Mouse (Mus musculus): ENCODE data around the gene Nmrk2.
"Not testable (repeated sequence)": the region's sequence is repeated elsewhere in the genome, so short reads cannot be mapped to it uniquely, and the experiment has no call there.

Gene Nmrk2

GRCm38 (mm10) chr10:81184765-81185164 is 17.1 kb downstream of the Nmrk2 start:
- no peak for DNase-seq (ENCODE audit: low spot score in 2 of 2)

- no peak for DNase-seq (ENCODE audit: low spot score in 2 of 2)
Measured at GRCm38 (mm10) chr10:81183805-81184204, 18.0 kb downstream of the Nmrk2 start, which contains the start of gene 4930442H23Rik. Gene 4930442H23Rik, minus strand, starts transcription at chr10:81183849.

GRCm38 (mm10) chr10:81182336-81183333 is 19.2 kb downstream of the Nmrk2 start, which contains the start of gene Dapk3:
Gene Dapk3, plus strand, starts transcription at chr10:81183005.
- peak; percentile 97 for DNase-seq (ENCODE audit: low spot score in 2 of 2)

GRCm38 (mm10) chr10:81181860-81182259 is 20.0 kb downstream of the Nmrk2 start:
- DNase-seq (ENCODE audit: low spot score in 2 of 2): not testable (repeated sequence)

GRCm38 (mm10) chr10:81180946-81181345 is 20.9 kb downstream of the Nmrk2 start:
- no peak for DNase-seq (ENCODE audit: low spot score in 2 of 2)

GRCm38 (mm10) chr10:81179451-81180342 is 22.2 kb downstream of the Nmrk2 start:
- DNase-seq (ENCODE audit: low spot score in 2 of 2): no peak

- no peak for DNase-seq (ENCODE audit: low spot score in 2 of 2)
Measured at GRCm38 (mm10) chr10:81178927-81179326, 22.9 kb downstream of the Nmrk2 start.

- no peak for DNase-seq (ENCODE audit: low spot score in 2 of 2)
Measured at GRCm38 (mm10) chr10:81177958-81178712, 23.7 kb downstream of the Nmrk2 start.

- no peak for DNase-seq (ENCODE audit: low spot score in 2 of 2)
Measured at GRCm38 (mm10) chr10:81177491-81177925, 24.3 kb downstream of the Nmrk2 start.

GRCm38 (mm10) chr10:81176466-81177271 is 25.2 kb downstream of the Nmrk2 start, which contains the start of gene Eef2:
Gene Eef2, plus strand, starts transcription at chr10:81176631.
- DNase-seq (ENCODE audit: low spot score in 2 of 2): peak; percentile 97 to 98

- DNase-seq (ENCODE audit: low spot score in 2 of 2): no peak
Measured at GRCm38 (mm10) chr10:81175936-81176465, 25.9 kb downstream of the Nmrk2 start.

GRCm38 (mm10) chr10:81175345-81175701 is 26.5 kb downstream of the Nmrk2 start:
- not testable (repeated sequence) for DNase-seq (ENCODE audit: low spot score in 2 of 2)

- DNase-seq (ENCODE audit: low spot score in 2 of 2): peak; percentile 84 to 89
Measured at GRCm38 (mm10) chr10:81174617-81175344, 27.1 kb downstream of the Nmrk2 start.

- DNase-seq (ENCODE audit: low spot score in 2 of 2): peak; percentile 78 to 84
Measured at GRCm38 (mm10) chr10:81173132-81173531, 28.7 kb downstream of the Nmrk2 start.

GRCm38 (mm10) chr10:81169411-81169900 is 32.4 kb downstream of the Nmrk2 start:
- peak; percentile 72 for DNase-seq (ENCODE audit: low spot score in 2 of 2)

- DNase-seq (ENCODE audit: low spot score in 2 of 2): peak; percentile 85 to 89
Measured at GRCm38 (mm10) chr10:81168521-81169244, 33.2 kb downstream of the Nmrk2 start.

GRCm38 (mm10) chr10:81168087-81168431 is 33.8 kb downstream of the Nmrk2 start:
- no peak for DNase-seq (ENCODE audit: low spot score in 2 of 2)

Data from natural killer cell, adult 2 months (primary cell).